Mouse (Mus musculus): ENCODE data around the gene Hist1h3f. TPM values are rescaled to one million over a fixed set of nuclear protein-coding genes. Genes with fewer than 3 reads are reported as not detected.
A peak's percentile ranks its signal among the peaks of the same experiment; 100 is the strongest.

Gene Hist1h3f
- polyA plus RNA-seq (2015; fragmentation: Nextera tagmentation; extraction: Ambion mirVana): 1.1 TPM in 1 of 2 replicates, not detected in the other

DNA sequence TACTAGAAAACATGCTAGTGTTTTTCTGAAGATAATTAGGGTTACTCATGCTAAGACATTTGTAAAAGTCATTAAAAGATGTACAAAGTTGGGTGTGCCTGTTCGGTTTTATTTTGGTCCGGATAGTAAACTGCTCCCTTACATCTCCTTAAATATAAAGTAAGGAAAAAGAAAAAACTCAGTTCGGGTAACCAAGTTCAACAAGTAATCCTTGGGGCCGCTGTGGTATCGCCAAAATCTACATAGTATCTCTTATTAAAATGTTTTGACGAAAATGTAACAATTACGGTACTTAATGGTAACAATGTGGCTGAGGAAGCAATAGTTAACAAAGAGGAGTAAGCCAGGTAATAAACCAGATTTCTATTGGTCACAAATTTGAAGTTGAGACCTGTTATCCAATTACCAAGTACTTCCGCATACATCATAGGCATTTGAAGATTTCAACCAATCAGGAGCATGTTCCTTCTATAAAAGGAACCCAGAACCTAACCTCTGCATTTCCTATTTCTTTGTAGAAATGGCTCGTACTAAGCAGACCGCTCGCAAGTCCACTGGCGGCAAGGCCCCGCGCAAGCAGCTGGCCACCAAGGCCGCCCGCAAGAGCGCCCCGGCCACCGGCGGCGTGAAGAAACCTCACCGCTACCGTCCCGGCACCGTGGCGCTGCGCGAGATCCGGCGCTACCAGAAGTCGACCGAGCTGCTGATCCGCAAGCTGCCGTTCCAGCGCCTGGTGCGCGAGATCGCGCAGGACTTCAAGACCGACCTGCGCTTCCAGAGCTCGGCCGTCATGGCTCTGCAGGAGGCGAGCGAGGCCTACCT, at the start of gene Hist1h3f:
TSS of gene Hist1h3f (plus strand) at position 88 of the 822 bp plus-strand sequence.
- under 1% methylated on average over 36 of the region's 45 CpGs for WGBS
- Histone ChIP-seq H3K4me3 (peak within 1 kb of the TSS; percentile 51), H3K4me2 (peak within 1 kb of the TSS; percentile 57), H3K9me3 (no peaks in the 10 kb centered on the region), H3K36me3 (no peaks in the 10 kb centered on the region), H3K27ac (peak within 1 kb of the TSS; percentile 92), H3K27me3 (no peaks in the 10 kb centered on the region), H3K9ac (peak within 1 kb of the TSS; percentile 37), H3K4me1 (peaks cover 4% of the 10 kb centered on the region; the same call in 1 of the 2 replicates)
- peak; percentile 89 for ATAC-seq (ENCODE audit: insufficient number of reproducible peaks, low FRiP score, low TSS enrichment, low read depth)

DNA sequence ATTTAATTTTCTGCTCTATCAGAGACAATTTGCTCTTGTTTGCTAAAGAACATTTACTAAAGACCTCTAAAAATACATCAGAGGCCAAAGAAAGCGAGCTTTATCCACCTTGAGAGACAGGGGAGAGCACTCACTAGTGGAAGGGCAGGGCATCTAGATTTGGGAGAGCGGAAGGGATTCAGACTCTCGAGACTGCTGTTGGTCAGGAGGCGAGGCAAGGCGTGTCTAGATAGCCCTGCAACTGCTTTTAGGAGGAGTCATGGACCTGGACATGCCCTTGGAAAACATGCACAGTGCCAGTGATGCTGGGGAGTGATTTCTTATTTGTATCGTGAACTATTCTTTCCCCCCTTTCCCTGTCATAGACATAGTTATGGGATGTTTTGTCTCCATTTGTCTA, 48.3 kb upstream of the Hist1h3f start:
- Histone ChIP-seq H3K4me3 (no peak overlapping the region), H3K4me1 (peaks cover 5% of the 10 kb centered on the region), H3K9ac (no peak overlapping the region), H3K27ac (no peak overlapping the region), H3K27me3 (no peaks in the 10 kb centered on the region), H3K36me3 (no peaks in the 10 kb centered on the region), H3K9me3 (no peaks in the 10 kb centered on the region), H3K4me2 (no peak overlapping the region)
- 84% methylated on average over 6 of the region's 6 CpGs for WGBS
- no peak for ATAC-seq (ENCODE audit: insufficient number of reproducible peaks, low FRiP score, low TSS enrichment, low read depth)

DNA sequence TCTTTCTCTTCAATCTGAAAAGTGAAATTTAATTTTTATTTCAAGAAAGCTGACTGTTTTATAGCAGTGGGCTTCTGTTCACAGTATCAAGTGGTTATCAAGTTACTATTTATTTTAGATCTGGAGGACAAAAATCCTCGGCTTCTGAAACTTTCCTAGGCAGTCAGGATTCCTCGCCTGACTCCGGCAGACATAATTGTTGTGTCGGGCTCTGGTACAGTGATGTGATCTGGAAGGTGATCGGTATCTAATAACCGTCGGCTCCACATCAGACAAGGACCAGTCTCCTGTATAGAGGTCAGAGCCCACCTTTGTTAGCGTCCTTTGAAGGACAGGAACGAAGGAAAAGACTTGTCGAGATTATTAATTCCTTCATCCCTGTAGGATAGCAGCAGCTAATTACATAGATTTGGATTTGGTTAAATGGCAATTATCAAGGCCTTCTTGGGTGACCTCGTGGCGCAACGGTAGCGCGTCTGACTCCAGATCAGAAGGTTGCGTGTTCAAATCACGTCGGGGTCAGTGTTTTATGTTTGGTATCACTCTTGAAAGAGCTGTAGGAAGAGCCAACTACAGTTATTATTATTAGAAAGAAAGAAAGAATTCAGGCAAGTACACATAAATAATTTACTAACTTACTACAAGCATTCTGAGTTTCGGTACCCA, 46.1 kb upstream of the Hist1h3f start:
- H3K27me3 ChIP-seq: no peaks in the 10 kb centered on the region
- H3K27ac ChIP-seq: no peak overlapping the region
- no peak overlapping the region for H3K9ac ChIP-seq
- H3K9me3 ChIP-seq: no peaks in the 10 kb centered on the region
- 8% methylated on average over 19 of the region's 19 CpGs for WGBS
- H3K4me3 ChIP-seq: peak overlapping the region; percentile 26
- H3K4me1 ChIP-seq: peaks cover 5% of the 10 kb centered on the region
- H3K4me2 ChIP-seq: peak overlapping the region; percentile 42
- no peaks in the 10 kb centered on the region for H3K36me3 ChIP-seq
- no peak for ATAC-seq (ENCODE audit: insufficient number of reproducible peaks, low FRiP score, low TSS enrichment, low read depth)

DNA sequence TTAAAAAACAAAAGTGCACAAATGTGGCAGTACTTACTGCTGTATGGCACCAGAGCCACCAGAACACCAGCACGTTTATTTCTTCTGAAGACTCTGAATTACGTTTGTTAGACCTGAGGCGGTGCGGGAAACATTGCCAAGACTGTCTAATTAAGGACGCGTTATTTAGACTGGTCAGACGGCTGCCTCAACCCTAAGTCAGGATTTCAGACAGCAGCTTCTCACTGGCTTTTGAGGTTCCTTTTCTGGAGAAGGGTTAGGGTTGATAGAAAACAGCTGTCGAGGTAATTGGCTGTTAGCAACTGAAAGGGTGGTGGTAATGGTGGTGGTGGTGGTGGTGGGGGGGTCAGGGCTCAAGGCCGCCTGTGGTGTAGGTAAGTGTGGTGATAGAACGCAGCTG, 45.2 kb upstream of the Hist1h3f start:
- Histone ChIP-seq H3K4me3 (peak overlapping the region; percentile 26), H3K27ac (no peak overlapping the region), H3K4me1 (peaks cover 5% of the 10 kb centered on the region), H3K4me2 (peak overlapping the region; percentile 42), H3K9me3 (no peaks in the 10 kb centered on the region), H3K27me3 (no peaks in the 10 kb centered on the region), H3K9ac (no peak overlapping the region), H3K36me3 (no peaks in the 10 kb centered on the region)
- ATAC-seq (ENCODE audit: insufficient number of reproducible peaks, low FRiP score, low TSS enrichment, low read depth): no peak
- WGBS: 4% methylated on average over 10 of the region's 10 CpGs

DNA sequence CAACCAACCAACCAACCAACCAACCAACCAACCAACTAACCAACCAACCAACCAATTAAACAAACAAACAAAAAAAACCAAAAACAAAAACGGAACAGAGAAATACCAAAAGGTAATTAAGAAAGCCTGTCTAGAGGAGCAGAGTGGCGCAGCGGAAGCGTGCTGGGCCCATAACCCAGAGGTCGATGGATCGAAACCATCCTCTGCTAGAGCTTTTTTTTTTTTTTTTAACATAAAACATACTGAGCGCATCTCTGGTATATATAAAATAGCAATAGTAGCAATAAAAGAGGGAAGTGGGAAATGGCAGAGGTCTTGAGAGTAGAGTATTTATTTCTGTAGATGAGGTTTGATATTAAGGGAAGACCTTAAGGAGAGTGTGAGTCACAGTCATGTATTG, 43.9 kb upstream of the Hist1h3f start:
- Histone ChIP-seq H3K4me3 (no peak overlapping the region), H3K27me3 (no peaks in the 10 kb centered on the region), H3K4me2 (no peak overlapping the region), H3K4me1 (peaks cover 6% of the 10 kb centered on the region), H3K9ac (no peak overlapping the region), H3K36me3 (no peaks in the 10 kb centered on the region), H3K27ac (no peak overlapping the region), H3K9me3 (no peaks in the 10 kb centered on the region)
- no peak for ATAC-seq (ENCODE audit: insufficient number of reproducible peaks, low FRiP score, low TSS enrichment, low read depth)
- WGBS: 16% methylated on average over 7 of the region's 7 CpGs

DNA sequence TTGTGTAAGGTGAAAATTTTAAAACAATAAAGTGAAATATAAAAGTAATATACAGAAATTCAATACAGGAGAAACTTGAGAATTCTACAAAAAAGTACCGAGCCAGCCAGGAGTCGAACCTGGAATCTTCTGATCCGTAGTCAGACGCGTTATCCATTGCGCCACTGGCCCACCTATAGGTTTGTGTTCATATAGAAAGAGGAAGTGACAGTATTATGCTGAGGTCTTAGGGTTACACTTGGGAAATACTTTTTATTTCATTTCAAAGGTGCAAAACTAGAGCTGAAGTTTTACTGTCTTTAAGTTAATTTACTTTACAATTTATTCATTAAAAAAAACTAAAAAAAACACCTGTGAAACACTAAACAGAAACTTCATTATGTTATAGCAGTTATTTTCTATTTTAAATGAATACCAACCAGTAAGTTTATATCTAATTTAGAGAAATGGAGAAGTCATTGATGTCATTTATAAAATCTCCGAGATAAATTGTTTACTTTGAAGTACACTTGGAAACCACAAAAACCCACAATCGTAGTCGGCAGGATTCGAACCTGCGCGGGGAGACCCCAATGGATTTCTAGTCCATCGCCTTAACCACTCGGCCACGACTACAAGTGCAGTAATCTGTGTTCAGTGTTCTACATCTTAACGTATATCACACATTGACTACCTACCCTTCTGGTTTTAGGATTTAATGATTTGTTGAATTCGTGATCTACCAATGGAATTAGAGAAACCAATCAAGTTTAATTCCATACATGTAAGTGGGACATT, 43.2 kb upstream of the Hist1h3f start:
- no peaks in the 10 kb centered on the region for H3K36me3 ChIP-seq
- no peak for ATAC-seq (ENCODE audit: insufficient number of reproducible peaks, low FRiP score, low TSS enrichment, low read depth)
- H3K4me3 ChIP-seq: no peak overlapping the region
- no peak overlapping the region for H3K27ac ChIP-seq
- peaks cover 12% of the 10 kb centered on the region for H3K4me1 ChIP-seq
- H3K9ac ChIP-seq: no peak overlapping the region
- H3K9me3 ChIP-seq: no peaks in the 10 kb centered on the region
- no peaks in the 10 kb centered on the region for H3K27me3 ChIP-seq
- H3K4me2 ChIP-seq: no peak overlapping the region
- 5% methylated on average over 17 of the region's 17 CpGs for WGBS

DNA sequence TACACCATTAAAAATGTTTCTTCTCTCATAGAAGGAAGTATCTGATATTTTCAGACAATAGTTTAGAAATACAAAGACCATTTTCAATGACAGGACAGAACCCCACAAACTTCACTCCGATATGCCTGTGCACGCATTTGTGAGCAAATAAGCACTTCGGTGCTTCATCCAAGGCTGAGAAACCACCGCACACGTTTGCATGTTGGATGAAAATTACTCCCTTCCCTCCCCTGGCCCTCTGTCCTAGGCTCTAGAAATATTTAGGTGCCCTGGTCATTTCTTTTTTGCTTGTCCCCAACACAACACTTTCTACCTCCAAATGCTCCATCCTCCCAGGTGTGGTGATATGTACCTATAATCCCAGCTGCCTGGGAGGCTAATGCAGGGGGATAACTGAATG, 42.3 kb upstream of the Hist1h3f start:
- H3K9ac ChIP-seq: no peak overlapping the region
- 20% methylated on average over 5 of the region's 5 CpGs for WGBS
- H3K36me3 ChIP-seq: no peaks in the 10 kb centered on the region
- no peak for ATAC-seq (ENCODE audit: insufficient number of reproducible peaks, low FRiP score, low TSS enrichment, low read depth)
- no peak overlapping the region for H3K27ac ChIP-seq
- no peaks in the 10 kb centered on the region for H3K27me3 ChIP-seq
- no peaks in the 10 kb centered on the region for H3K9me3 ChIP-seq
- 0 out of 2 replicates have a peak overlapping the region, but pooled peaks have one; percentile 13 for H3K4me3 ChIP-seq
- no peak overlapping the region; the same call in 1 of the 2 replicates for H3K4me2 ChIP-seq
- peaks cover 16% of the 10 kb centered on the region for H3K4me1 ChIP-seq

DNA sequence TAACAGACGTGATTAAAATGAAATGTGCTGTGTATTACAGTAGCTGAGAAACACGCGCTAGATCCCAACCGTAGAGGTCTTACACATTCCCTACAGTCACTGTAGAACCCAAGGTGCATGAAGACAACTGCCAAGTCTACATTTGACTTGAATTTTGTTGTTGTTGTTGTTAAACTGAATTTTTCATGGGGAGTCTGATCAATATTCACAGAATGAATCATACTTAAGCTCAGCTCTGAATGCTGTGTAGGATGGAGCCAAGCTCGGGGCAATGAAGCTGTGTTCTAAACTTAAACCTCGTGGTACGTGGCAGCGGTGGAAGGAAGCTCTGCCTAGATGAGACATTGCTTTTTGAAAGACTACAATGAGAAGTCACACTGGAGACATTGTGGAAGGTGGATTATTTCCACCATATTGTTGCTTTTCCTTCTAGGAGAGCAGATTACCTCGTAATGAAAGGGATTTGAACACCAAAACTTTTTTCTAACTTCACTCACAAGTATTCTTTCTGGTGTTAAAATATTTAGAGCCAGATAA, 41.8 kb upstream of the Hist1h3f start:
- Histone ChIP-seq H3K27me3 (no peaks in the 10 kb centered on the region), H3K4me2 (no peak overlapping the region; the same call in 1 of the 2 replicates), H3K9ac (no peak overlapping the region), H3K4me1 (peaks cover 16% of the 10 kb centered on the region), H3K27ac (no peak overlapping the region), H3K4me3 (no peak overlapping the region), H3K36me3 (no peaks in the 10 kb centered on the region), H3K9me3 (no peaks in the 10 kb centered on the region)
- no peak for ATAC-seq (ENCODE audit: insufficient number of reproducible peaks, low FRiP score, low TSS enrichment, low read depth)
- WGBS: 37% methylated on average over 9 of the region's 9 CpGs

DNA sequence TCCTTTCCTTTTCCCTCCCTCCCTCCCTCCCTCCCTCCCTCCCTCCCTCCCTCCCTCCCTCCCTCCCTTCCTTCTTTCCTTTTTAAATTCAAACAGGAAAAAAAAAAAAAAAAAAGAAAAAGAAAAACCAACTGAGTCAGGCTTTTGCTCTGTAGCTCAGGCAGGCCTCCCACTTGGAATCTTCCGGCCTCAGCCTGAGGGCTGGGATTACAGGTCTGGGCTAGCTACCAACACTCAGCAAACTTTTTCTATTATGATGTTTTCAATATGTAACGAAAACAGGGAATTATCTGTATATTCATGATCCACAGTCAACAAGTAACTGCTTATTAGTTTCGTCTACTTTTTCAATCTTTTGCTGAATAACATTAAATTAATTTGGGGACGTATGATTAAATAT, 40.9 kb upstream of the Hist1h3f start:
- H3K4me3 ChIP-seq: no peak overlapping the region
- no peaks in the 10 kb centered on the region for H3K36me3 ChIP-seq
- no peaks in the 10 kb centered on the region for H3K9me3 ChIP-seq
- no peak overlapping the region for H3K9ac ChIP-seq
- H3K27ac ChIP-seq: no peak overlapping the region
- ATAC-seq (ENCODE audit: insufficient number of reproducible peaks, low FRiP score, low TSS enrichment, low read depth): no peak
- H3K27me3 ChIP-seq: no peaks in the 10 kb centered on the region
- peaks cover 16% of the 10 kb centered on the region for H3K4me1 ChIP-seq
- WGBS: 42% methylated on average over 4 of the region's 4 CpGs
- no peak overlapping the region for H3K4me2 ChIP-seq

DNA sequence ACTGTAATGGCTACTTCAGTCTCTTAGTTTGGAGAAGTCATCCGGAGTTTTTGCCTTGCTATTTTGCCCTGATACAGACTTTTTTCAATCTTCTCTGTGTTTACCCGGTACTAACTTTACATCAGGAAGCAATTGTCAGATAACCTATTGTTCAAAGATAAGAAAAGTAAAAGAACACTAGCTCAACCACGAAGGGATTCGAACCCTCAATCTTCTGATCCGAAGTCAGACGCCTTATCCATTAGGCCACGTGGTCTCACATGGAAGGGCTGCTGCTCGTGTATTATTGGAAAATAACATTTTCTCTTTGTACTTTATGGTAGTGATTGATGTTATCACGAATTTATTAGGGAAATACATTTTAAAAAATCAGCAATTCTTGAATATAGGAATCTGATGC, 40.1 kb upstream of the Hist1h3f start:
- H3K27me3 ChIP-seq: no peaks in the 10 kb centered on the region
- H3K4me2 ChIP-seq: no peak overlapping the region
- no peak overlapping the region for H3K9ac ChIP-seq
- no peak for ATAC-seq (ENCODE audit: insufficient number of reproducible peaks, low FRiP score, low TSS enrichment, low read depth)
- WGBS: 3% methylated on average over 9 of the region's 9 CpGs
- no peak overlapping the region for H3K4me3 ChIP-seq
- H3K4me1 ChIP-seq: peaks cover 12% of the 10 kb centered on the region
- no peaks in the 10 kb centered on the region for H3K36me3 ChIP-seq
- H3K9me3 ChIP-seq: no peaks in the 10 kb centered on the region
- no peak overlapping the region for H3K27ac ChIP-seq

DNA sequence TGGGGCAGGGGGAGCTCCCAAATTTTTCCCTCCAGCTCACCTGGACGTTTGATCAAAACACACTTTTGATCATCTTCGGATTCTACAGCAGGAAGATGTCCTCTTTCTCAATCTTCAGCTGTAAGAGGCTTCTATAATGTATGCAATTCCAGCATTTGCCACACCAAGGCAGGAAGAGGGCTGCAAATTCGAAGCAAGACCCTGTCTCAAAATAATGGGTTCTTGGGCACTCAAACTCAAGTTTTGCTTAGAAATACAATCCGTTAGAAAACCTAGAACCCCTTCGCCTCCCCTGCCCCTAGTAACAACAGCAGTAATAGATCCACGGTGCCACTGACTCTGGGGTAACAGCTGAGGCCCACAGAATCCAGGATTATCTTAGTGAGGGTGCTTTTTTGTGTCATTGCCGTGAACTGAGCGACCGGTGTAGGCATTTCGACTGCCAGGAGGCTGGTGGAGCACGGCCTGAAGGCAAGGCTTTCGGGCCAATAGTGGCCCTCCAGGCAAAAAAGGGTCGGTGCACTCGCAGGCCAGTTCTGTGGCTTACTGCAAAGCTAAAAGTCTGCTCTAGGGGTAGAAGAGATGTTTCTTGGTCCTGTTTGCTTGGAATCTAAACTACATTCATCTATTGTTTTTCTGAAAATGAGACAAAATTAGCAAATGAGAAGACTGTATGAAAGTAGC, 38.0 kb upstream of the Hist1h3f start:
- no peak overlapping the region for H3K9ac ChIP-seq
- peak overlapping the region; percentile 23 for H3K4me3 ChIP-seq
- 15% methylated on average over 14 of the region's 14 CpGs for WGBS
- H3K9me3 ChIP-seq: no peaks in the 10 kb centered on the region
- no peak for ATAC-seq (ENCODE audit: insufficient number of reproducible peaks, low FRiP score, low TSS enrichment, low read depth)
- peak overlapping the region; percentile 36 for H3K4me2 ChIP-seq
- H3K27me3 ChIP-seq: no peaks in the 10 kb centered on the region
- no peaks in the 10 kb centered on the region for H3K36me3 ChIP-seq
- peaks cover 11% of the 10 kb centered on the region for H3K4me1 ChIP-seq
- no peak overlapping the region for H3K27ac ChIP-seq
